Comparison of ENCODE assay signal across 8 mouse cellular contexts in genomic region chr12:80894973-80895570, GRCm38 (mm10). TPM values are rescaled to one million over a fixed set of nuclear protein-coding genes. Genes with fewer than 3 reads are reported as not detected.
DNase-seq lines count a peak whose midpoint lies in the region; ATAC-seq lines count a peak whose summit lies in the region.

No protein-coding gene starts in this region.

- no peak overlapping the region for H3K4me2 ChIP-seq in intestine, embryonic 14.5 days (ENCODE audit: low read length)

- WGBS in intestine, embryonic 14.5 days: 15% methylated on average over 19 of the region's 19 CpGs

- no peak overlapping the region for H3K9ac ChIP-seq in intestine, embryonic 14.5 days (ENCODE audit: low read length)

- peak; percentile 74 for DNase-seq in urinary bladder, postnatal 14 days (ENCODE audit: low spot score)
- DNase-seq in urinary bladder, adult 2 months (ENCODE audit: low spot score): no peak
- peak; percentile 90 for DNase-seq in embryo, embryonic 10 days (ENCODE audit: low spot score)
- DNase-seq in gastrocnemius, postnatal 36 days: peak; percentile 51 to 68
- DNase-seq in intestine, embryonic 14.5 days (ENCODE audit: low spot score): peak; percentile 82
- DNase-seq in left cerebral cortex, postnatal 10 days (ENCODE audit: extremely low spot score in 1 of 2, low spot score in 2 of 2): peak; percentile 60 to 72
- DNase-seq in right cerebral cortex, postnatal 25 days: peak; percentile 70

- intact Hi-C loops in gastrocnemius, postnatal 36 days (cut with DNase I): loop anchor here (1.0 kb wide), 1 partner anchor 126 kb away; no protein-coding TSS in a partner anchor
- intact Hi-C loops in left cerebral cortex, postnatal 10 days (cut with DNase I): loop anchor here (2.0 kb wide), 1 partner anchor 126 kb away; no protein-coding TSS in a partner anchor

- H3K27me3 ChIP-seq in intestine, embryonic 14.5 days (replicated peaks; ENCODE audit: control insufficient read depth, insufficient read depth, low read length): no peaks in the 10 kb centered on the region

- no peaks in the 10 kb centered on the region; the same call in 1 of the 2 replicates for H3K4me1 ChIP-seq in intestine, embryonic 14.5 days (replicated peaks; ENCODE audit: control insufficient read depth, insufficient read depth, low read length)

- H3K9me3 ChIP-seq in intestine, embryonic 14.5 days (ENCODE audit: control insufficient read depth, low read length): no peaks in the 10 kb centered on the region

- H3K4me3 ChIP-seq in intestine, embryonic 14.5 days (ENCODE audit: low read depth, low read length): no peak overlapping the region

- no peaks in the 10 kb centered on the region for H3K36me3 ChIP-seq in intestine, embryonic 14.5 days (ENCODE audit: control insufficient read depth, insufficient read depth, low read length)

- peak; percentile 73 for ATAC-seq in intestine, embryonic 14.5 days (replicated peaks; ENCODE audit: low FRiP score, low TSS enrichment, low read depth)
- peak; percentile 100 for ATAC-seq in megakaryocyte progenitor cell, adult 5-6 weeks (replicated peaks; ENCODE audit: poor library complexity)

- no peak overlapping the region for H3K27ac ChIP-seq in intestine, embryonic 14.5 days (ENCODE audit: low read depth)

RNA-seq across cellular contexts. Expression of gene Srsf5, which starts 50.2 kb away (rescaled TPM):
- 768 and 950 TPM in 2 replicates for polyA plus RNA-seq in urinary bladder, adult 2 months (2012; rRNA removed)
- 100 to 1,000 TPM in 1 of 2 experiments, 10 to 100 TPM in 1; 68.5 to 119 TPM for total RNA-seq in gastrocnemius, postnatal 36 days (2021)
- 350 and 386 TPM in 2 replicates for polyA plus RNA-seq in intestine, embryonic 14.5 days (2014; fragmentation: Nextera tagmentation; extraction: Ambion mirVana)
- 100 to 1,000 TPM; 338 to 355 TPM for total RNA-seq in left cerebral cortex, postnatal 10 days (2021)
- total RNA-seq in megakaryocyte progenitor cell, adult 5-6 weeks (2015): 254 and 283 TPM in 2 replicates
- total RNA-seq in megakaryocyte progenitor cell, adult 5-6 weeks (2017): 684 and 913 TPM in 2 replicates
